Mouse (Mus musculus): ENCODE results near the gene Slco3a1. TPM values are rescaled to one million over a fixed set of nuclear protein-coding genes. Genes with fewer than 3 reads are reported as not detected.

The Slco3a1 gene
- polyA plus RNA-seq, 1 experiment from 2014 or later: 8.1 TPM

DNA sequence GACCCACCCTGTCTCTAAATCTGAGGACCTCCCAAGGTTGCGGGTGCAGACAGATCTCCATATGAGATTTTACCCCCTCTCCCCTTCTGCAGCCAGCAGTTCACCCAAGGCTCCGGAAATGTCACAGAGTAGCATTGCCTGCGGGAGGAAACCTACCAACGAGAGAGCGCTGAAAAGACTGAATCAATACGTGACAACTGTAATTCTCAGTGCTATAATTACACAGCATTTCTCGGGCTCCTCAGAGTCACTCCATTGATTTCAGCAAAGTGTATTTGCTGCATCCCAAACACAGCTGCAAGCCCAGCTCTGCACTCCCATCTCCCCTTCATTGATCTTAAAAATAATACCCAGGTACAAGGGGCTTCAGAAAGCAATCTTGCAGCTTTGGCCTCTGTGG lies 82.8 kb downstream of the Slco3a1 start:
- Histone ChIP-seq H3K4me2 (replicated peaks) (no peak overlapping the region), H3K9me3 (no peaks in the 10 kb centered on the region), H3K9ac (no peak overlapping the region), H3K36me3 (no peaks in the 10 kb centered on the region), H3K4me1 (replicated peaks) (no peaks in the 10 kb centered on the region), H3K27me3 (replicated peaks) (no peaks in the 10 kb centered on the region), H3K27ac (no peak overlapping the region), H3K4me3 (replicated peaks) (no peak overlapping the region)
- 74% methylated on average over 7 of the region's 7 CpGs for WGBS
- ATAC-seq: no peak

DNA sequence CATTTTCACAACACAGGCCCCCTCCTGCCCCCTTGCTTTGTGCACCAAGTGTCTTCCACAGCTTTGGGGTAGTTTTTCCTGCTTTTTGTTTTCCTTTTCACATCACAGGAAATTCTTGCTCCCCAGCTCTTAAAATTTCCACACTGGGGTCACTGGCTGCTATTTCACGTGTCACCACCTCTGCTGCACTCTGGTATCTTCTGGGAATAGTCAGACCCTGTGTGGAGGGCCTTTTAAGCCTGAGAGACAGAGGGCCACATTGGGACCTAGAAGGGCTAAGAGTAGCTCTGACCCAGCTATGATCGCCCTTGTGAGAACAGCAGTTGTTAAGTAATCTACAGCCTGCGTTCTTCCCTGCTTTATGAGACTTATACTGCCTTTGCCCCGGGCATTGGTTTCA lies 87.7 kb downstream of the Slco3a1 start:
- Histone ChIP-seq H3K27me3 (replicated peaks) (no peaks in the 10 kb centered on the region), H3K27ac (no peak overlapping the region), H3K9ac (no peak overlapping the region), H3K36me3 (no peaks in the 10 kb centered on the region), H3K9me3 (no peaks in the 10 kb centered on the region), H3K4me1 (replicated peaks) (no peaks in the 10 kb centered on the region), H3K4me3 (replicated peaks) (no peak overlapping the region), H3K4me2 (replicated peaks) (no peak overlapping the region)
- WGBS: 82% methylated on average over 4 of the region's 4 CpGs
- no peak for ATAC-seq

DNA sequence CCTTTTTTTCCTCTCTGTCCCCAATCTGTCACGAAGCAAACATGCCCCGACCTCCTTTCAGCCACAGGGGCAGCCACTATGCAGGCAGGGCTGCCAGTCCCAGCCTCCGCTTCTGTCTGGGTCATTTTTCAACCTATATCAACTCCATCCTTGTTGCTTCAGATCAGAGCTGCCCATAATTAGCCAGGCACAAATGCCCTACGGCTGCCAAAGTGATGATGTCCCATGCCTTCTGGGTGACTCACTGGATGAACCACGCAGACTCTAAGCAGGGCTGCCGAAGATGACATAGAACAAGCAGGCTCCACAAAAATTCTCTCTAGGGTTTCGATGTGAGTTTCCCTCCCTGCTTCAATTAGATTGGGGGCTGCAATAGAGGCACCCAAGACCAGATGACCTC lies 89.9 kb downstream of the Slco3a1 start:
- Histone ChIP-seq H3K4me1 (replicated peaks) (no peaks in the 10 kb centered on the region), H3K4me2 (replicated peaks) (no peak overlapping the region), H3K9me3 (no peaks in the 10 kb centered on the region), H3K27ac (no peak overlapping the region), H3K36me3 (no peaks in the 10 kb centered on the region), H3K27me3 (replicated peaks) (no peaks in the 10 kb centered on the region), H3K4me3 (replicated peaks) (no peak overlapping the region), H3K9ac (no peak overlapping the region)
- WGBS: 70% methylated on average over 7 of the region's 7 CpGs
- ATAC-seq: no peak

DNA sequence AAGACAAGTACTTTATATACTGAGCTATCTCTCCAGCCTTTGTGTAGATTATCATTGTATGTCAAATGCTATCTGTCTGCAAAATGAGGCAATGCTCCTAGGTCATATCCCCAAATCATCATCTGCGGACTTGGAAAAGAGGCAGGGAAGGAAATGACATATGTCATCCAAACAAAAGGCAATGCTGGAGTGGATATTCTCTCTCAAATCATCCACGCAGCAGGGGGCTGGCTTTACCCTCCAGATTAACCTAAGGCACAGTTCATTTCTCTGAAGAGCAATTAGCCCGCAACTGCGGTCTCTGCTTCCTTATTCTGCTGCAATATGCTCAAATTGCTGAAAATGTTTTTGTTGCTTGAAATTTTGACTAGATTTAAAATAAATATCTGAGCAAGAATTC lies 92.1 kb downstream of the Slco3a1 start:
- 75% methylated on average over 4 of the region's 4 CpGs for WGBS
- ATAC-seq: no peak
- Histone ChIP-seq H3K4me2 (replicated peaks) (no peak overlapping the region), H3K27ac (no peak overlapping the region), H3K36me3 (no peaks in the 10 kb centered on the region), H3K4me1 (replicated peaks) (no peaks in the 10 kb centered on the region), H3K27me3 (replicated peaks) (no peaks in the 10 kb centered on the region), H3K9me3 (no peaks in the 10 kb centered on the region), H3K4me3 (replicated peaks) (no peak overlapping the region), H3K9ac (no peak overlapping the region)

DNA sequence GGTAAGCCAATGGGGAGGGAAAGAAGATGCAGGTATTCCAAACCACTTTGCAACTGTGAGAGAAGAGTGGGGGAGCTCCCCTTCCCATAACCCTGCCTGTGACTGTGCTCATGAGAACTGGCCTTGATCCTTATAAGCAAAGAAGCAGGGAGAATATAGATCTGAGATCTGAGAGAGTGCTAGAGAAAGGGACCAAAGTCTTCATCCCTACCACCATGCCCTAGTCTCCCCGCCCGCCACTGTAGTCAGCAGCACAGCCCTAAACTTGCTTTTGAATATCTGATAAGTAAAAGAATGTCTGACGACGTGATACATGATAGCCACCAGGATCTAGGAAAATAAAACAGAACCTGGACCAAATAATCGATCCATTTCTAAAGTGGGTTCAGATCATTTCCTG lies 92.8 kb downstream of the Slco3a1 start:
- no peak for ATAC-seq
- no peak overlapping the region for H3K9ac ChIP-seq
- H3K27me3 ChIP-seq (replicated peaks): no peaks in the 10 kb centered on the region
- H3K36me3 ChIP-seq: no peaks in the 10 kb centered on the region
- no peaks in the 10 kb centered on the region for H3K9me3 ChIP-seq
- no peak overlapping the region for H3K27ac ChIP-seq
- WGBS: 85% methylated on average over 5 of the region's 5 CpGs
- H3K4me3 ChIP-seq (replicated peaks): no peak overlapping the region
- H3K4me1 ChIP-seq (replicated peaks): no peaks in the 10 kb centered on the region
- no peak overlapping the region for H3K4me2 ChIP-seq (replicated peaks)

DNA sequence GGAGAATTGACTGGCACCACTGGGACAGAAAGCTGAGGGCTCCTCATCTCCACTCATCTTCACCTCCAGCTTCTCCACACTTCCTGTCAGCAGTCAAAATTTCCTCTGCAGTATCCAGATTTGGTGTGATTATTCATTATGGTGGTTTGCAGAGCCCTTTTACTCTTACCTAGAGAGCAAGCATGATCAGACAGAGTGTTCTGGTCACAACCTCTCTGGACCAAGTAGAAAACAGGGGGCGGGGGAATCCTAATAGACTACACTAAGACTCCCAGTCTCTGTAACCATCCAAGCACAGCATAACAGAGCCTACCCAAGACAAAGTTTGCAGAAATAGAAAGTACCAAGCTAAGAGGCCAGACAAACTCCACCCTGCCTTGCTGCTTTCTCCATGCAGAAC lies 93.4 kb downstream of the Slco3a1 start:
- 85% methylated on average over 1 of the region's 1 CpGs for WGBS
- ATAC-seq: no peak
- Histone ChIP-seq H3K4me2 (replicated peaks) (no peak overlapping the region), H3K9ac (no peak overlapping the region), H3K27ac (no peak overlapping the region), H3K4me1 (replicated peaks) (no peaks in the 10 kb centered on the region), H3K27me3 (replicated peaks) (no peaks in the 10 kb centered on the region), H3K4me3 (replicated peaks) (no peak overlapping the region), H3K36me3 (no peaks in the 10 kb centered on the region), H3K9me3 (no peaks in the 10 kb centered on the region)

DNA sequence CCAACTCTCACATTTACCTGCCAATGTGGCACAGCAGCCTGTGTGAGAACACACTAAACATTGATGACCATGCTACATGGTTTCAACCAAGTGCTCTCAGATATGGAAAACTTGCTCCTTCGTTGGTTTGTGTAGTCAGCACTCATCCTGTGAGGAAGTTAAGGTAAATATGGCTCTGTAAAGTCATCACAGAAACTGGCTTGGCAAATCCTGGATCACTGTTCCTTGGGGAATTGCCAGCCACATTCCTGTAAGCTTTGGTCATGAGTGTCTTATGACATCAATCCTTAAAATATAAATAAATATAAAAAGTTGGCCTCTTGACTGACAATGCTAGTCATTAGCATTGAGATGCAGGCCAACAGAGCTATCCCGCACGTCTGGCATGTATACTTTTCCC lies 94.8 kb downstream of the Slco3a1 start:
- H3K4me3 ChIP-seq (replicated peaks): no peak overlapping the region
- H3K9ac ChIP-seq: no peak overlapping the region
- WGBS: 56% methylated on average over 3 of the region's 3 CpGs
- 0 out of 2 replicates have a peak overlapping the region, but pooled peaks have one; percentile 11 for H3K27ac ChIP-seq
- H3K9me3 ChIP-seq: no peaks in the 10 kb centered on the region
- no peak for ATAC-seq
- no peaks in the 10 kb centered on the region for H3K27me3 ChIP-seq (replicated peaks)
- no peaks in the 10 kb centered on the region for H3K36me3 ChIP-seq
- H3K4me1 ChIP-seq (replicated peaks): no peaks in the 10 kb centered on the region
- H3K4me2 ChIP-seq (replicated peaks): no peak overlapping the region

DNA sequence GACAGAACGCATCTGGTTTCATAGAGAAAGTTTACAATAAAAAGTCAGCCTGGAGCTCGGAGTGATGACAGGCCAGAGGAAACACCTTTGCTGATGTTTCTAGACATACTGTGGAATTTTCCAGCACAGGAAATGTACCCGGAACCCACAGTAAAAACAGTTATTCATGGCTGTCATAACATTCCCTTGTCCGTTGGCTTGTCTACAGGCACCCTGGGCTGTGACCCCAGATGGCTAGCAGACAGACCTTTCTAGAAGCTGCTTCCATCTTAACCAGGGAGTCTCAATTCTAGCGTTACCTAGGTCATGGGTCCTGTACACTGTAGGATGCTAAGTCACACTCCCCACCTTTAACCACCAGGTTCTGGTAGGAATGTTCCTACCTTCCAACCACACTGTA lies 95.3 kb downstream of the Slco3a1 start:
- no peak overlapping the region for H3K4me3 ChIP-seq (replicated peaks)
- no peak overlapping the region for H3K9ac ChIP-seq
- no peaks in the 10 kb centered on the region for H3K27me3 ChIP-seq (replicated peaks)
- no peak overlapping the region for H3K4me2 ChIP-seq (replicated peaks)
- no peaks in the 10 kb centered on the region for H3K36me3 ChIP-seq
- H3K4me1 ChIP-seq (replicated peaks): no peaks in the 10 kb centered on the region
- H3K9me3 ChIP-seq: no peaks in the 10 kb centered on the region
- WGBS: 44% methylated on average over 5 of the region's 5 CpGs
- H3K27ac ChIP-seq: peak overlapping the region; percentile 55; the same call in 1 of the 2 replicates
- no peak; the same call in 1 of the 2 replicates for ATAC-seq

DNA sequence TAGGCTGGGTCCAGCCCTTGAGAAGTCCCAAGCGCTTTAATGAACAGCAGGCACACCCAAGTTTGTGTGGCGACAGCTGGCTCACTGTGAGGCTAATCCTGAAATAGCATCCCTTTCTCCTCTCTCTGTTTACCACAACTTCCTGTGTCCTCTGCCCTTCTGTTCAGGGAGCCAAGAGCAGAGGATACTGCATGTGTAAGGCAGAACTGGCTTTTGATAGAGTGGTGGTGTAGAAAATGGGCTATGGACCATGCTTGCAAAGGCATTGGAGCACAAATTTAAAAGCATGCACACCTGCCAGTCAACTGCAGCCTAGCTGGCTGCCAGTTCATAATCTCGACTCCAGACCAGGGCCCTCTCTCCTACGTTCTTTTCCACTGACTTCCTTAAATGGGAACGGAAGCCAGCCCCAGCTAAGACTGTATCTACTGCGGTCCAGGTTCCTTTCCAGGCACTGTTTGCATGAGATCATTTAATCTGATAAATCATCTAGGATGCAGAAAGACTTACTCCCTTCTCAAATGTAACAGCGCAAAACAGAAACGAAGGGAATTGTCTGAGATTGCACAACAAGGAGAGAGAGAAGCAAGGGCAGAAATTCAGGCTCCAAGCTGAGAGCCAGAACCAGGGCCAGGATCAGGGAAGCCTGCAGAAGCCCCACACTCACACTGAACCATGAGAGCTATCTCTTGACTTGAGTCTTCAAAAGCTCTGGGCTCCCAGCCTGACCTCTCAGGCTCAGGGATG lies 95.9 kb downstream of the Slco3a1 start:
- no peaks in the 10 kb centered on the region for H3K4me1 ChIP-seq (replicated peaks)
- 35% methylated on average over 8 of the region's 8 CpGs for WGBS
- no peak overlapping the region for H3K4me3 ChIP-seq (replicated peaks)
- H3K27me3 ChIP-seq (replicated peaks): no peaks in the 10 kb centered on the region
- peak overlapping the region; percentile 55 for H3K27ac ChIP-seq
- no peaks in the 10 kb centered on the region for H3K36me3 ChIP-seq
- no peaks in the 10 kb centered on the region for H3K9me3 ChIP-seq
- H3K4me2 ChIP-seq (replicated peaks): no peak overlapping the region
- ATAC-seq: peak; percentile 41; the same call in 1 of the 2 replicates
- no peak overlapping the region for H3K9ac ChIP-seq

DNA sequence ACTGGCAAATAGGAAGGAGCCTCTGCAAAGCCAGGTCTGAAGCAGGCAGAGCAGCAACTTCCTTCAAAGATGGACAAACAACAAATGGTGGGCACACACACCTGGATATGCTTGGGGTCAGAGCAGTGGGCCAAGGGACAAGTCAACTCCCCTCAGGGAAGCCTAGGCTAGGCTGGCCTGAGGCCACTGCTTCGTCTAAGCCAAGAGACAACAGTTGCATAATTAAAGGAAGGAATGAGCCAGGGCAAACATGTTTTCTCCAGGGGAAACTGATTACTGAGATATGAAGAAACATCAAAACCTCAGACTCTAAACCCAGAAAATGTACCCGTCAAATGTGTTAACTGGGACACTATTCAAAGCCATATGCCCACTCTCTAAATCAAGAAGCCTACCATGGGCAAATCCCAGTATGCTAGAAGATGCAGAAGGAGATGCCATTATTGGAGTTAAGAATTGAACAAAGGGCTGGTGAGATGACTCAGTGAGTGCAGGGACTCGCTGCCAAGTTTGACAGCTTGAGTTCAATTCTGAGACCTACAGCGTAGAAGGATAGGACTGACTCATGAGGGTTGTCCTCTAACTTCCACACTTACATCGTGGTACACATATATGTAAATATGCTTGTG lies 97.1 kb downstream of the Slco3a1 start:
- 90% methylated on average over 5 of the region's 5 CpGs for WGBS
- Histone ChIP-seq H3K27me3 (replicated peaks) (no peaks in the 10 kb centered on the region), H3K9me3 (no peaks in the 10 kb centered on the region), H3K9ac (no peak overlapping the region), H3K4me2 (replicated peaks) (no peak overlapping the region), H3K4me3 (replicated peaks) (no peak overlapping the region), H3K27ac (no peak overlapping the region), H3K36me3 (no peaks in the 10 kb centered on the region), H3K4me1 (replicated peaks) (no peaks in the 10 kb centered on the region)
- ATAC-seq: no peak

DNA sequence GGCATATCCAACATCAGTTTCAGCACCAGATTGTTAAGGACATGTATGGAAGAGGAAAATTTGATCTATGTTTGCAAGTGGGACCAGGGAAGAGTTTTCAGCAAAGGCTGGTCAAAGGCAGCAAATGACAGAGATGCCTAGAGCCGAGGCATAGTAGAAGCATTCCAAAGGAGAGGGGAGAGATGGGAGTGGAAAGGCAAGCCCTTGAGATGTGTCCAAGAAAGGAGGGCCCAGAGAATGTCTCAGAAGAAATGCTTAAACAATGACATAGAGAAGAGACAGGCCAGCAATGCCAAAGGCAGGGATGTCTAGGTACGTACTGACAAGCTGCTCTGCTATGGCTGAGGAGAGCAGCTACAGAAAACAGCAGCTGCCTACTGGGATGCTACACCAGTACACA lies 97.8 kb downstream of the Slco3a1 start:
- Histone ChIP-seq H3K4me2 (replicated peaks) (no peak overlapping the region), H3K27me3 (replicated peaks) (no peaks in the 10 kb centered on the region), H3K4me3 (replicated peaks) (no peak overlapping the region), H3K36me3 (no peaks in the 10 kb centered on the region), H3K27ac (no peak overlapping the region), H3K9me3 (no peaks in the 10 kb centered on the region), H3K4me1 (replicated peaks) (no peaks in the 10 kb centered on the region), H3K9ac (no peak overlapping the region)
- no peak for ATAC-seq
- WGBS: 50% methylated on average over 2 of the region's 2 CpGs

DNA sequence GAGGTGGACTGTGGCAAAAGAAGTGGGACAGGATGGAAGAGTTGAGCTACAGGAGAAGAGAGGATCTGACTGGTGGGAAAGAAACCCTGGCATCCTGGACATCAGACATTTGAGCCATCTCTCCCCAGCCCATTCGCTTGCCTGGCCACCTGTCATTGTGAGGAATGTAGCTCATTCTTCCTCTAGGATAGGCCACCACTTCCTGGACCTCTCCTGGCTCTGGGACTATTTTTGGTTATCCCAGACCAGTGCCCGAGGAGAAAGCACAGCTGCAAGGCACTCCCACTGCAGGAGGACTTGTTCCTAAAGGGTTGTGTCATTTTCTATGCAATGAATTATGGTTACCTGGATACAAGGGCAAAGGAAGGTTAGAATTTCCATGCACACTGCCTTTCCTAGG lies 103.5 kb downstream of the Slco3a1 start:
- no peak for ATAC-seq
- Histone ChIP-seq H3K4me3 (replicated peaks) (no peak overlapping the region), H3K9ac (no peak overlapping the region), H3K36me3 (no peaks in the 10 kb centered on the region), H3K4me2 (replicated peaks) (no peak overlapping the region), H3K27ac (no peak overlapping the region), H3K4me1 (replicated peaks) (no peaks in the 10 kb centered on the region), H3K9me3 (no peaks in the 10 kb centered on the region), H3K27me3 (replicated peaks) (no peaks in the 10 kb centered on the region)
- WGBS: 65% methylated on average over 2 of the region's 2 CpGs

DNA sequence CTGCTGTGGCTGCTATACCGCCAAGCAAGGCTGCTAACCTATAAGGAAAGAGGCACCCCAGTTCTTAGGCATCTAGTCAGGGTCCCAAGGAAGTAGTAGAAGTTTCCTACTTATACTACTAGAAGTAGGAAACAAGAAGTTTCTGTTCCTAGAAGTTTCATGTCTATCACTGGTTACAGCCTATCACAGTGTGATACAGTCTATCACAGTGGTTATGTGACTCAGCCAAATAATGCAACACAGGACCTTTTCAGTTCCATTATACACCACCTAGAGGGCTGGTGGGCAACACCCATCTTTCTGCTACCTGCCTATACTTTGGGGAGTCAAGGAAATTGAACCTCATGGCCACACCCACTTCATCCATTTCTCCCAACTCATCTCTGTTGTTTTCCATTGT lies 104.8 kb downstream of the Slco3a1 start:
- Histone ChIP-seq H3K4me1 (replicated peaks) (no peaks in the 10 kb centered on the region), H3K36me3 (no peaks in the 10 kb centered on the region), H3K27ac (no peak overlapping the region), H3K9ac (no peak overlapping the region), H3K4me3 (replicated peaks) (no peak overlapping the region), H3K4me2 (replicated peaks) (no peak overlapping the region), H3K9me3 (no peaks in the 10 kb centered on the region), H3K27me3 (replicated peaks) (no peaks in the 10 kb centered on the region)
- ATAC-seq: no peak
- WGBS: 92% methylated on average over 1 of the region's 1 CpGs
